Mouse (Mus musculus): ENCODE measurements around the gene Izumo1.

DNA sequence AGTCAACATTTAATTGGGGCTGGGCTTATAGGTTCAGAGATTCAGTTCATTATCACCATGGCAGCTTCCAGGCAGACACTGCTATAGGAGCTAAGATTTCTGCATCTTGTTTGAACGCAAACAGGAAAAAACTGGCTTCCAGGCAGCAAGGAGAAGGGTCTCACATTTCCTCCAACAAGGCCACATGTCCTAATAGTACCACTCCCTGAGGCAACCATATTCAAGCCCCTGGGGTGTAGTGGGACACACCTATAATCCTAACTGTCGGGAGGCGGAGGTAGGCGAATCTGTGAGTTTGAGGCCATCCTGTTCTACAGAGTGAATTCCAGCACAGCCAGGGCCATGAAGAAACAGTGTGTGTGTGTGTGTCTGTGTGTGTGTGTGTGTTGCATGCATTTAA is 26.4 kb upstream of the Izumo1 start:
- TF ChIP-seq POLR2A (IDR thresholded peaks at IDR 0.05; ENCODE audit: insufficient read depth, low read depth, low read length) (no peak), CTCF (IDR thresholded peaks at IDR 0.05; ENCODE audit: insufficient read depth, low read depth, low read length) (no peak)

All from olfactory bulb, adult 2 months (tissue).